Mouse (Mus musculus): ENCODE measurements around the gene Cflar.
A peak's percentile ranks its signal among the peaks of the same experiment; 100 is the strongest.
"Not testable (repeated sequence)": the region's sequence is repeated elsewhere in the genome, so short reads cannot be mapped to it uniquely, and the experiment has no call there.

Cflar gene

GRCm38 (mm10) chr1:58773905-58774304, 62.6 kb downstream of the Cflar start:
- DNase-seq (ENCODE audit: extremely low spot score, low read depth, low spot score): no peak

- no peak for DNase-seq (ENCODE audit: extremely low spot score, low read depth, low spot score)
Measured at GRCm38 (mm10) chr1:58775361-58775760, 64.1 kb downstream of the Cflar start.

- DNase-seq (ENCODE audit: extremely low spot score, low read depth, low spot score): no peak
Measured at GRCm38 (mm10) chr1:58777583-58777982, 66.3 kb downstream of the Cflar start.

- DNase-seq (ENCODE audit: extremely low spot score, low read depth, low spot score): no peak
Measured at GRCm38 (mm10) chr1:58778226-58778625, 66.9 kb downstream of the Cflar start.

- no peak for DNase-seq (ENCODE audit: extremely low spot score, low read depth, low spot score)
Measured at GRCm38 (mm10) chr1:58786276-58786675, 75.0 kb downstream of the Cflar start.

GRCm38 (mm10) chr1:58788410-58788809, 77.1 kb downstream of the Cflar start:
- DNase-seq (ENCODE audit: extremely low spot score, low read depth, low spot score): no peak

GRCm38 (mm10) chr1:58794705-58795104, 83.4 kb downstream of the Cflar start:
- no peak for DNase-seq (ENCODE audit: extremely low spot score, low read depth, low spot score)

GRCm38 (mm10) chr1:58795291-58796058, 84.2 kb downstream of the Cflar start, which contains the start of gene Casp8:
Gene Casp8, plus strand, starts transcription at chr1:58795374.
- DNase-seq (ENCODE audit: extremely low spot score, low read depth, low spot score): peak; percentile 18

GRCm38 (mm10) chr1:58796059-58796363, 84.7 kb downstream of the Cflar start:
- no peak for DNase-seq (ENCODE audit: extremely low spot score, low read depth, low spot score)

GRCm38 (mm10) chr1:58796853-58797252, 85.5 kb downstream of the Cflar start:
- DNase-seq (ENCODE audit: extremely low spot score, low read depth, low spot score): no peak

GRCm38 (mm10) chr1:58797370-58797769, 86.1 kb downstream of the Cflar start:
- no peak for DNase-seq (ENCODE audit: extremely low spot score, low read depth, low spot score)

GRCm38 (mm10) chr1:58798911-58799310, 87.6 kb downstream of the Cflar start:
- DNase-seq (ENCODE audit: extremely low spot score, low read depth, low spot score): no peak

GRCm38 (mm10) chr1:58800644-58801043, 89.3 kb downstream of the Cflar start:
- DNase-seq (ENCODE audit: extremely low spot score, low read depth, low spot score): not testable (repeated sequence)

GRCm38 (mm10) chr1:58801558-58802285, 90.4 kb downstream of the Cflar start:
- no peak for DNase-seq (ENCODE audit: extremely low spot score, low read depth, low spot score)

GRCm38 (mm10) chr1:58802322-58803273, 91.3 kb downstream of the Cflar start:
- no peak for DNase-seq (ENCODE audit: extremely low spot score, low read depth, low spot score)

GRCm38 (mm10) chr1:58803531-58803930, 92.2 kb downstream of the Cflar start:
- DNase-seq (ENCODE audit: extremely low spot score, low read depth, low spot score): no peak

GRCm38 (mm10) chr1:58806651-58807050, 95.3 kb downstream of the Cflar start:
- DNase-seq (ENCODE audit: extremely low spot score, low read depth, low spot score): no peak
